In the genomic region with DNA sequence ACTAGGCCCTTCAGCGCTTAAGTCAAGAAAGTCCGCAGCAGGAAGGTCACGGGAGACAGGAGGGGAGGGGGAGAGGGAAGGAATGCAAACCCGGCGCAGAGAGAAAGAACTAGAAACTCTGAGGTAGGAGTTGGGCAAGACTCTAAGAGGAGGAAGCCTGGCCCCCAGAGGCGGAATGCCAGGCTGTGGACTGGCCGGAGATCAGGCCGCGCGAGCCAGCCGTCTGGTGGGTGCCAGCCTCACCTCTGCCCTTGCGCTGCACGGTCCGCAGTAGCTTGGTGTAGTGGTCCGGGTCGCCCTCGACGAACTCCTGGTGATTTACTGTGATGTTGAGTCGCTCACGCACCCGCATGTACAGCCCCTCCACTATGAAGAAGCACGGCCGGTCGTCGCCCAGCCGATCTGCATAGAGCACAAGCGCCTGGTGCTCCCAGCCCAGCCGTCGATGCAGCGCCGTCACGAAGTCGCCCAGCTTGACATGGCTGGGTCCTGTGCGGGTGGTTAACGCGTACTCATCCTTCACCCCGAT, we compare ENCODE assay signal across 8 mouse cellular contexts. TPM values are rescaled to one million over a fixed set of nuclear protein-coding genes. Genes with fewer than 3 reads are reported as not detected.
DNase-seq lines count a peak whose midpoint lies in the region; ATAC-seq lines count a peak whose summit lies in the region.

No protein-coding gene starts in this region.

- H3K27ac ChIP-seq in kidney, embryonic 14.5 days (ENCODE audit: low read depth, low read length): no peak overlapping the region
- H3K27ac ChIP-seq in forebrain, embryonic 12.5 days: no peak overlapping the region
- no peak overlapping the region for H3K27ac ChIP-seq in hindbrain, embryonic 12.5 days
- no peak overlapping the region for H3K27ac ChIP-seq in liver, embryonic 15.5 days (replicated peaks)
- no peak overlapping the region for H3K27ac ChIP-seq in neural tube, embryonic 11.5 days (ENCODE audit: low read depth, low read length)

- WGBS in kidney, embryonic 14.5 days: 9% methylated on average over 37 of the region's 37 CpGs
- WGBS in forebrain, embryonic 12.5 days: 11% methylated on average over 37 of the region's 37 CpGs
- WGBS in hindbrain, embryonic 12.5 days: 9% methylated on average over 37 of the region's 37 CpGs
- WGBS in liver, embryonic 15.5 days (ENCODE audit: insufficient replicate concordance): 19% methylated on average over 37 of the region's 37 CpGs
- 11% methylated on average over 37 of the region's 37 CpGs for WGBS in neural tube, embryonic 11.5 days

- H3K27me3 ChIP-seq in kidney, embryonic 14.5 days (ENCODE audit: control insufficient read depth, insufficient read depth, low read length): peaks cover 31% of the 10 kb centered on the region
- H3K27me3 ChIP-seq in forebrain, embryonic 12.5 days: peaks cover 74% of the 10 kb centered on the region
- H3K27me3 ChIP-seq in hindbrain, embryonic 12.5 days: peaks cover 56% of the 10 kb centered on the region
- peaks cover 93% of the 10 kb centered on the region for H3K27me3 ChIP-seq in liver, embryonic 15.5 days
- H3K27me3 ChIP-seq in neural tube, embryonic 11.5 days (ENCODE audit: control insufficient read depth, insufficient read depth, low read length): peaks cover 35% of the 10 kb centered on the region

- H3K9me3 ChIP-seq in kidney, embryonic 14.5 days (ENCODE audit: control insufficient read depth, low read length): no peaks in the 10 kb centered on the region
- H3K9me3 ChIP-seq in forebrain, embryonic 12.5 days: no peaks in the 10 kb centered on the region
- H3K9me3 ChIP-seq in hindbrain, embryonic 12.5 days (replicated peaks): no peaks in the 10 kb centered on the region
- no peaks in the 10 kb centered on the region for H3K9me3 ChIP-seq in liver, embryonic 15.5 days (replicated peaks)
- no peaks in the 10 kb centered on the region for H3K9me3 ChIP-seq in neural tube, embryonic 11.5 days (ENCODE audit: control insufficient read depth, low read length)

- peak overlapping the region; percentile 75 for H3K4me2 ChIP-seq in kidney, embryonic 14.5 days (replicated peaks; ENCODE audit: low read depth, low read length)
- H3K4me2 ChIP-seq in forebrain, embryonic 12.5 days: peak overlapping the region; percentile 90
- H3K4me2 ChIP-seq in hindbrain, embryonic 12.5 days (replicated peaks): peak overlapping the region; percentile 90
- peak overlapping the region; percentile 69 for H3K4me2 ChIP-seq in liver, embryonic 15.5 days
- H3K4me2 ChIP-seq in neural tube, embryonic 11.5 days (ENCODE audit: low read depth): peak overlapping the region; percentile 53

- DNase-seq in kidney, adult 9 months: no peak
- DNase-seq in neural tube, embryonic 11.5 days (ENCODE audit: low spot score): no peak
- DNase-seq in frontal cortex, postnatal 10 days (ENCODE audit: low spot score in 2 of 2): no peak
- no peak for DNase-seq in layer of hippocampus, adult 8-10 months (ENCODE audit: low spot score in 2 of 2)

- no peaks in the 10 kb centered on the region for H3K36me3 ChIP-seq in kidney, embryonic 14.5 days (ENCODE audit: control insufficient read depth, insufficient read depth, low read length)
- H3K36me3 ChIP-seq in forebrain, embryonic 12.5 days (replicated peaks): no peaks in the 10 kb centered on the region
- H3K36me3 ChIP-seq in hindbrain, embryonic 12.5 days: no peaks in the 10 kb centered on the region
- H3K36me3 ChIP-seq in liver, embryonic 15.5 days (replicated peaks): no peaks in the 10 kb centered on the region
- H3K36me3 ChIP-seq in neural tube, embryonic 11.5 days (ENCODE audit: control insufficient read depth, insufficient read depth, low read length): no peaks in the 10 kb centered on the region

- no peaks in the 10 kb centered on the region for H3K4me1 ChIP-seq in kidney, embryonic 14.5 days (ENCODE audit: control insufficient read depth, insufficient read depth, low read length)
- peaks cover 14% of the 10 kb centered on the region for H3K4me1 ChIP-seq in forebrain, embryonic 12.5 days
- peaks cover 12% of the 10 kb centered on the region for H3K4me1 ChIP-seq in hindbrain, embryonic 12.5 days
- peaks cover 17% of the 10 kb centered on the region for H3K4me1 ChIP-seq in liver, embryonic 15.5 days (replicated peaks)
- H3K4me1 ChIP-seq in neural tube, embryonic 11.5 days (ENCODE audit: control insufficient read depth, insufficient read depth, low read length): 0 out of 2 replicates have a peak, but pooled peaks cover 3% of the 10 kb centered on the region

- ATAC-seq in kidney, embryonic 14.5 days (ENCODE audit: low FRiP score, low TSS enrichment): peak; percentile 7; the same call in 1 of the 2 replicates
- ATAC-seq in forebrain, embryonic 12.5 days (ENCODE audit: low FRiP score): 0 out of 2 replicates have a peak, but pooled peaks have one; percentile 1
- ATAC-seq in hindbrain, embryonic 12.5 days (ENCODE audit: low FRiP score): no peak; the same call in 1 of the 2 replicates
- no peak for ATAC-seq in liver, embryonic 15.5 days (ENCODE audit: insufficient read depth)
- ATAC-seq in neural tube, embryonic 11.5 days (ENCODE audit: insufficient read depth, low FRiP score, low TSS enrichment): no peak

- peak overlapping the region; percentile 70 for H3K9ac ChIP-seq in kidney, embryonic 14.5 days (ENCODE audit: low read depth, low read length)
- H3K9ac ChIP-seq in forebrain, embryonic 12.5 days: no peak overlapping the region
- no peak overlapping the region for H3K9ac ChIP-seq in hindbrain, embryonic 12.5 days
- H3K9ac ChIP-seq in liver, embryonic 15.5 days: no peak overlapping the region
- H3K9ac ChIP-seq in neural tube, embryonic 11.5 days (ENCODE audit: low read length): peak overlapping the region; percentile 41; the same call in 1 of the 2 replicates

- H3K4me3 ChIP-seq in kidney, embryonic 14.5 days (ENCODE audit: low read length): peak overlapping the region; percentile 55
- H3K4me3 ChIP-seq in forebrain, embryonic 12.5 days (replicated peaks): peak overlapping the region; percentile 50
- peak overlapping the region; percentile 48 for H3K4me3 ChIP-seq in hindbrain, embryonic 12.5 days
- H3K4me3 ChIP-seq in liver, embryonic 15.5 days (replicated peaks): peak overlapping the region; percentile 54
- peak overlapping the region; percentile 47 for H3K4me3 ChIP-seq in neural tube, embryonic 11.5 days (ENCODE audit: low read depth, low read length)

RNA-seq across cellular contexts. Expression of a gene that starts 1.1 kb away (rescaled TPM):
- 11.0 and 12.3 TPM in 2 replicates for polyA plus RNA-seq in kidney, embryonic 14.5 days (2014; fragmentation: Nextera tagmentation; extraction: Ambion mirVana)
- 1.6 and 2.2 TPM in 2 replicates for polyA plus RNA-seq in forebrain, embryonic 12.5 days (2016; fragmentation: Nextera tagmentation; extraction: Ambion mirVana)
- polyA plus RNA-seq in hindbrain, embryonic 12.5 days (2016; fragmentation: Nextera tagmentation; extraction: Ambion mirVana): 3.8 and 4.1 TPM in 2 replicates
- polyA plus RNA-seq in liver, embryonic 15.5 days (2015; fragmentation: Nextera tagmentation; extraction: Ambion mirVana): 3.7 and 4.8 TPM in 2 replicates
- polyA plus RNA-seq in neural tube, embryonic 11.5 days (2014; fragmentation: Nextera tagmentation; extraction: Ambion mirVana): 3.1 and 3.5 TPM in 2 replicates
- 1 to 10 TPM; 5.1 to 6.7 (median 5.8) TPM for total RNA-seq in layer of hippocampus, adult 8-10 months (2022)

RNA-seq across cellular contexts. Expression of a gene that starts 11.3 kb away (rescaled TPM):
- polyA plus RNA-seq in kidney, embryonic 14.5 days (2014; fragmentation: Nextera tagmentation; extraction: Ambion mirVana): 245 and 262 TPM in 2 replicates
- polyA plus RNA-seq in forebrain, embryonic 12.5 days (2016; fragmentation: Nextera tagmentation; extraction: Ambion mirVana): 351 and 352 TPM in 2 replicates
- polyA plus RNA-seq in hindbrain, embryonic 12.5 days (2016; fragmentation: Nextera tagmentation; extraction: Ambion mirVana): 292 and 310 TPM in 2 replicates
- polyA plus RNA-seq in liver, embryonic 15.5 days (2015; fragmentation: Nextera tagmentation; extraction: Ambion mirVana): 48.2 and 50.8 TPM in 2 replicates
- polyA plus RNA-seq in neural tube, embryonic 11.5 days (2014; fragmentation: Nextera tagmentation; extraction: Ambion mirVana): 333 and 341 TPM in 2 replicates
- total RNA-seq in layer of hippocampus, adult 8-10 months (2022): 10 to 100 TPM; 84.2 to 89.7 (median 87.4) TPM

RNA-seq across cellular contexts. Expression of a gene that starts 26.2 kb away (rescaled TPM):
- 58.5 and 67.6 TPM in 2 replicates for polyA plus RNA-seq in kidney, embryonic 14.5 days (2014; fragmentation: Nextera tagmentation; extraction: Ambion mirVana)
- 71.7 and 73.2 TPM in 2 replicates for polyA plus RNA-seq in forebrain, embryonic 12.5 days (2016; fragmentation: Nextera tagmentation; extraction: Ambion mirVana)
- polyA plus RNA-seq in hindbrain, embryonic 12.5 days (2016; fragmentation: Nextera tagmentation; extraction: Ambion mirVana): 80.6 and 89.5 TPM in 2 replicates
- 16.2 and 17.8 TPM in 2 replicates for polyA plus RNA-seq in liver, embryonic 15.5 days (2015; fragmentation: Nextera tagmentation; extraction: Ambion mirVana)
- 77.3 and 77.7 TPM in 2 replicates for polyA plus RNA-seq in neural tube, embryonic 11.5 days (2014; fragmentation: Nextera tagmentation; extraction: Ambion mirVana)
- 10 to 100 TPM; 54.7 to 68.9 (median 63.0) TPM for total RNA-seq in layer of hippocampus, adult 8-10 months (2022)

RNA-seq across cellular contexts. Expression of a gene that starts 31.2 kb away (rescaled TPM):
- polyA plus RNA-seq in kidney, embryonic 14.5 days (2014; fragmentation: Nextera tagmentation; extraction: Ambion mirVana): 24.0 and 39.2 TPM in 2 replicates
- polyA plus RNA-seq in forebrain, embryonic 12.5 days (2016; fragmentation: Nextera tagmentation; extraction: Ambion mirVana): 42.8 and 45.1 TPM in 2 replicates
- polyA plus RNA-seq in hindbrain, embryonic 12.5 days (2016; fragmentation: Nextera tagmentation; extraction: Ambion mirVana): 40.5 and 44.3 TPM in 2 replicates
- polyA plus RNA-seq in liver, embryonic 15.5 days (2015; fragmentation: Nextera tagmentation; extraction: Ambion mirVana): 9.2 and 9.9 TPM in 2 replicates
- polyA plus RNA-seq in neural tube, embryonic 11.5 days (2014; fragmentation: Nextera tagmentation; extraction: Ambion mirVana): 36.8 and 45.8 TPM in 2 replicates
- 10 to 100 TPM; 56.4 to 85.0 (median 73.0) TPM for total RNA-seq in layer of hippocampus, adult 8-10 months (2022)

RNA-seq across cellular contexts. Expression of a gene that starts 44.7 kb away (rescaled TPM):
- 98.8 and 105 TPM in 2 replicates for polyA plus RNA-seq in kidney, embryonic 14.5 days (2014; fragmentation: Nextera tagmentation; extraction: Ambion mirVana)
- polyA plus RNA-seq in forebrain, embryonic 12.5 days (2016; fragmentation: Nextera tagmentation; extraction: Ambion mirVana): 228 and 238 TPM in 2 replicates
- polyA plus RNA-seq in hindbrain, embryonic 12.5 days (2016; fragmentation: Nextera tagmentation; extraction: Ambion mirVana): 203 and 218 TPM in 2 replicates
- polyA plus RNA-seq in liver, embryonic 15.5 days (2015; fragmentation: Nextera tagmentation; extraction: Ambion mirVana): 49.8 and 51.6 TPM in 2 replicates
- 133 and 134 TPM in 2 replicates for polyA plus RNA-seq in neural tube, embryonic 11.5 days (2014; fragmentation: Nextera tagmentation; extraction: Ambion mirVana)
- total RNA-seq in layer of hippocampus, adult 8-10 months (2022): 100 to 1,000 TPM; 146 to 155 (median 153) TPM

Comparison
In these comparisons a context has a peak if more than half of its experiments do, and no peak if none do; other contexts are left out.
1. ATAC-seq: peak in kidney, embryonic 14.5 days (single experiment) and forebrain, embryonic 12.5 days (single experiment); none in hindbrain, embryonic 12.5 days (single experiment), liver, embryonic 15.5 days (single experiment) and neural tube, embryonic 11.5 days (single experiment).
2. H3K9ac ChIP-seq: peak in kidney, embryonic 14.5 days (single experiment) and neural tube, embryonic 11.5 days (single experiment); none in forebrain, embryonic 12.5 days (single experiment), hindbrain, embryonic 12.5 days (single experiment) and liver, embryonic 15.5 days (single experiment).
3. Peak in every context shown above with its lines, with median percentiles within 50 percentile points of each other: H3K4me2 ChIP-seq and H3K4me3 ChIP-seq.